Mouse (Mus musculus) gastrocnemius, postnatal 4 days (tissue): ENCODE results near the gene Ankrd22. TPM values are rescaled to one million over a fixed set of nuclear protein-coding genes. Genes with fewer than 3 reads are reported as not detected.

Source experiments
- DNase-seq, 2 experiments: peaks; one replicate each; pipeline ENCODE4 v3.0.0; 2021 to 2022; ENCODE audit warnings: low spot score in 2 of 2, mixed read lengths in 2 of 2
- total RNA-seq, 2 experiments: library from RNA; stranded (reverse); gene quantifications; 2 replicates each; pipeline ENCODE4 v1.2.3; 2021

Ankrd22 gene
- total RNA-seq, 2 experiments from 2014 or later, result not detected

DNA sequence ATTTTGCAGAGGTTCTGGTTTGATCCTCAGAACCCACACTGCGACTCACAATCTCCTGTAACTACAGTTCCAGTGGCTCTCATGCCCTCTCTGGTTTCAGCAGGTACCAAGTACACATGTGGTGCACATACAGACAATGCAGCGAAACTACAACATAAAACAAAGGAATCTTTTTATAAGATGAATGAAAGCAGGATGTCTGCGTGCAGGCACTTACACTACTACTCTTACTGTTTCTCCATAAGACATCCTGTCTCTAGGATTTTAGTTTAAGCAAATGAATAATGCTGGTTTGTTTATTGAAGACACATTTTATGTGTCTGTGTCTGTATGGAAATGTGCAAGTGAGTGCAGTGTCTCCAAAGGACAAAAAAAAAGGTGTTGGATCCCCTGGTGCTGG lies 15.4 kb upstream of the Ankrd22 start:
- DNase-seq, result no peak

- no peak for DNase-seq
Measured at GRCm38 (mm10) chr19:34180316-34180715, 14.5 kb upstream of the Ankrd22 start.

DNA sequence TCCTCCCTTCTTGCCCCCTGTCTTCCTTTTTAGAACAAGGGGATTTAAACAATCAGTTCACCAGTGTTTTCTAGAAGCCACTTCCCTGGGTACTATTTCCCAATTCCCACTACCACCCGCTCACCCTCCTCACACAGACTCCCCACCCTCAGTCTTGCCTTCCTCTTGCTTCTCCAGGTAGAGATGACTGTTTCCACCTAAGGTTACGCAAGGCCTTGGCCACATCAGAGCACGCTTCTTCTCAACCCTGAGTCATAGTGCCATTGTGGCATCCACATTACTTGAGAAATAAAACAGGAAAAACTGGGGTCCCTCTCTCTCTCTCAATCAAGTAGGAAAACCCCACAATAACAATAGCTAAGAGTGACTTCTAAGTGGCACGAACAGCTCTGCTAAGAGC lies 13.3 kb upstream of the Ankrd22 start:
- DNase-seq, result no peak

DNA sequence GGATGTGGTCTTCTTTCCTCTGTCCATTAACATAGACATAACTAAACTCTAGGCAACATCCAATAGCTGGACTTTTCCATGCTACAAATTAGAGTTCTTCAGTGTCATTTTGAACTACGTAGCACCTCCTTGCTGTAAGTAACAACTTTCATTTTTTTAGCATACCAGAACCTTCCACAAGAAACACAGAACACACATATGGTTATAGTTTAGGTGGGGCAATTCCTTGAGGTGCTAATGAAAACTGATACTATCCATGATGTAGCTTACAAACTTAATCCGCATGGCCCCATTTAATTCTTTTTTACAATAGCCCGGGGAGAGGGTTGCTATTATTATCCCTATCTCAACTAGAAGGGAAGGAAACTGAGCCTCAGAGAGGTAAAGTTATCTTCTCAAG lies 8.2 kb upstream of the Ankrd22 start:
- DNase-seq, result no peak

DNA sequence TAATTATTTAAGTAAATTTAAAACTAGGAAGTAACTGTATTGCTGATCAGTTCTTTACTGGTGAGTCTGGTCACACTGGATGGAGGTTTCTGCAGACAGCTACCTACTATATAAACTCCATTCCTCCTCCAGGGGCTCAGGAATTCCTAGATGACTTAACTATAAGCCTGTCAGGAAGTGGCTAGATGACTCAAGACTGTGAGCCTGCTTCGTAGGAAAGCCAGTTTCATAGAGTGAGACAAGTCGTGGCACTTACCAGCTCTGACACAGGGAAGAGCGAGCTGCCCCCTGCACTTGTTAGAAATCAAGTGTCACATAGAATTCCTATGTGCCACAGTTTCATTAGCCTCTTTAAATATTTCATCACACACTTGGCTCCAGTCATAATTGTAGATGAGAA lies 5.3 kb upstream of the Ankrd22 start:
- no peak for DNase-seq

DNA sequence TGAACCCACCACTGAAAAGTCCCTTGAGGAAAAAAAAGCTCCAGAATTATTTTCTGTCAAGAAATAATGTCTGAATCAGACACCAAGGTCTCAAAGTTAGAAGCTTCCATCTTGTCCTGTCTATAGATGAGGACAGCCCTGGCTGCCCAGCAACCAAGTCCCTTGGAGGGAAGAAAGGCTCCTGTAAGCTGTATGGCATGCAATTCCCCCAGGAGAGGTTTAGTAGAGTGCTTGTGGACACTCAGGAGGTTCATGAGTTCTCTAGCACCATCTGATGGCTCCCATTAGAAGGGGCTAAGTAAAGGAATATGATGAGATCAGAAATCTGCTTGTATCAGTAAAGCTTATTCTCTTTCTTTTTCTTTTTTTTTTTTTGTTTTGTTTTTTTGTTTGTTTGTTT lies 3.3 kb upstream of the Ankrd22 start:
- DNase-seq, result no peak

GRCm38 (mm10) chr19:34167896-34168661 lies 2.2 kb upstream of the Ankrd22 start:
- no peak for DNase-seq

DNA sequence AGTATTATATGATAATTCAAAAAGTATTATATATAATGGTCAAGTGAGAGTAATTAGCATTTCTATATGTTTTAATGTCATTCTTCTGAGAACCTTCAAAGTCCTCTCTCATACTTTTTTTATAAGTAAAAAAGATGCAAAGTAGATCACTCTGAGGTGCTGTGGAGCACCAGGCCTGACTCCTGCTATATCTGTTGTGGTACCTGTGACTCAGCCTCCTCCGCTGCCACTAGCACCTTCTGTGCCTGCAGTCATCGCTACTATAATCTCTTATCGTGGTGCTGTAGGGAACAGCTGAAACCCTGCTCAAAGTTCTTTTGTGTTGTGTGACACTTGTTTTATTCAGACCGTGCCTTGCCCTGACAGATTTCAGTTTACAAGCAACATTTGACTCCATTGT lies 533 bp upstream of the Ankrd22 start:
- no peak for DNase-seq

DNA sequence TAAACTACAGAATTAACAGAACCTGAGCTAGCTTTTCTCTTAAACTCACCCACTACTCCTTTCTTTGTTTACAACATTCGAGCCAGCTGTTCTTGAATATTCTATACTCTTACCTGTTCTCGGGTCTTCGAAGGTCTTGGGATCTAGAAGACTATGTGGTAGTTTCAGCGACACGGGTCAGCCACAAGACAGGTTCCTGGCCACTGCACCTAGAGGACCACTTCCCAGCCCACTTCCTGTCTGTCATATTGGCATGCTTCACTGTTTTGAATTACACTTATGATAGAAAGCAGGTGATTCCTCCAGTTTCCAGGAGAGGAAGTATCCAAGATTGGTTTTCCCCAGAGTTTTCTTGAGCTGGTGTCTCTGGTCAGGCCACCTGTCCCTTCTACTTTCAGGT lies 3.2 kb downstream of the Ankrd22 start:
- DNase-seq, result no peak

DNA sequence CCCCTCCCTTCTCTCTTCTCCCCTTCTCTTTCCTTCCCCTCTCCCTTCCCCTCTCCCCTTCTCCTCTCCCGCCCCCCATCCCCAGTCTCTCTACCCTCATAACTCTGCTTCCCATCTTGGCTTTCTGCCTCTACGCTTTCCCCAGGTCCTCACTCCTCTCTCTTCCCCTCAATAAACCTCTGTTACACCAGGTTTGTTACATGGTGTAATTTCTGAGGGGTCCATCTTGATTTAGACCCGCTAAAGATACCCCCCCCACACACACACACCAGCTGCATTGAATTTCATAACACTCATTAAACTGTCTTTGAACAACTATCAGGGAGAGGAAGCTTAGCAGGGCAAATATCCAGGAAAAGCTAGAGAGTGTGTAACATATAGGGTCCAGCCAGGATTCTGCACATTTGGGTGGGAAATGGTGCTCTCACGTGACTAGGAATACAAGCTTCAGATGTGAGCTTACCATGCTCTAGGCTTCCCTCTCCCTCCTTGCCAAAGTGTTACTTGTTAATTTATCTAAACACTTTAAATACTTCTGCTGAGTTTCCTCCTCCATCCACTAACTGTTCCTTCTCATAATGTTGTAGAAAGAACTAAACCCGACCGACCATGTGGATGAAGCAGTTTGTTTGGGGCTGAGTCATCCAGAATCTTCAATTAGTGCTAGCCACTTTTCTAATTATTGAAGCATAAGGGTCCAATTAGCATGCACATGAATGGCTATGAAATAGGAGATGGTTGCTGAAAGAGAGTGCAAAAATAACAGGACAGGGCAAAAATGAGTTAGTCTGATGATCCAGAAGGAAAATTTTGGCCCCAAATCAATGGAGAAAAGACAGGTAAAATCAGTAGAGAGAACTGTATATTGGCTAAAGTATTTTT lies 12.3 kb downstream of the Ankrd22 start:
- no peak for DNase-seq

DNA sequence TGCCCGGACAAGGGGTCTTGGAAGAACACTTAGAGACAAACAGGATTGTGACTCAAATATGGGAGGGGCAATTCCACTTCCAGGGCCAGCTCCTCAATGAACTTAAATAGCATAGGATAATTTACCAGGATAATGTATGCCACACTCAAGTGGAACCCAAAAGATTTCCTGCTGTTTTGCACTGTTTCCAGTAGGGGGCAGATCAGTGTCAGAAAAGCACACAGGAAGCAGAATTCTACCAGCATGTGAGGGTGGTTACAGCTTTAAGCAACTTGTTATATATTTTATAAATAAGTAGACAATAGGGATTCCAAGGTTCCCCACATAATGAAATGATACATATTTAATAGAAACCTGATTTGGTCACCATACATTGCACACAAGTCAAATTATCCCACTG lies 13.9 kb downstream of the Ankrd22 start:
- no peak for DNase-seq

GRCm38 (mm10) chr19:34148421-34148820 lies 17.4 kb downstream of the Ankrd22 start:
- DNase-seq, result no peak

DNA sequence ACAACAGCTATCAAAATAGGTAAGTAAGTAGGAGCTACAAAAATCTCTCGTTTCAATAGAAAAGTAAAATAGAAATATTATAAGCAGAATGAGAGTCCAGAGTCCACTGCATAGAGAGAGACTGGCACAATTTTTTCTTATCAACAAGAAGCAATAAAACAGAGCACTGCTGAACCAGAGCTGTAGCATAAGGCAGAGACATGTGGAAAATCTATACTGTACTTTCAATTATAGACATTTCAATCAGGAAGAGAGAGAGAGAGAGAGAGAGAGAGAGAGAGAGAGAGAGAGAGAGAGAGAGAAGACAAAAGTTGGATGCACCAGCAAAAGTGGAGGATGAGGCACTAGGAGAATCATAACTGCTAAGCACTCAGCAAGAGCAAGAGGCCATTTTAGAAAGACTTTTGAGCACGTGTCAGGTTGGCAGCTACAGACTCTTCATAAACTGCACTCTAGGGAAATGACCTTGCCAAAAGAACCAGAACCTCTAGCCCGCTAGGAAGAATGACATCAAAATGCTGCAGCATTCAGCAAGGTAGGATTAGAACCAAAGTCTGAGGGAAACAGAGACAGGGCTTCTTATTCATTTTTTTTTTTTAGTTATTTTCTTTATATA lies 26.3 kb downstream of the Ankrd22 start:
- no peak for DNase-seq

DNA sequence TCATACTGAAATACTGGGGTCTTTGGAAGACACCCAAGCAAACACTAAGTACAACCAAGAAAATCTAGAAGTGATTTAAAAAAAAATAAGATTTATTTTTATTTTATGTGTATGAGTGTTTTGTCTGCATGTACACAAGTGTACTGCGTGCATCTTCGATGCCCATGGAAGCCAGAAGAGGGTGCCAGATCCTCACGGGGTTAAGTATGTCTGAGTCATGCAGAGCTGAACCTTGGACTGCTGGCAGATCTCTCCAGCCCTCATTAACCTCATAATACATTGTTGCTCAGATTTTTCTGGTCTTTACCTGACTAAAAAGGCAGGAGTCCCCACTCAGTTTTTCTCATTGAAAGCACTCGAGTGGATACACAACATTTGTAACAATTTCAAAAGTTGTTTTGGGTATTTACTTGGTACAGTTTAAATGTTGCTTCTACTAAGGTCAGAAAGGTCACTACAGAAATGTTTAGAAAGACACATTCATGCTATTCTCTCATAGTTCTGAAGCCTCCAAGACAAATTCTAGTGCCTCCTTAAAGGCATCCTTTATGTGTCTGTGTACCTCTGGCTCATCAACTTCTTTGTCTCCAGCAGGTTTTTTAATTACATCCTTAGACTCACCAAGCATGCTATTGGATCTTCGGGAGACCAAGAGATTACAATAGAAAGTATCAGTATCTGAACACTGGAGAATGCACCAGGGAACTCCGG lies 27.0 kb downstream of the Ankrd22 start:
- no peak for DNase-seq

DNA sequence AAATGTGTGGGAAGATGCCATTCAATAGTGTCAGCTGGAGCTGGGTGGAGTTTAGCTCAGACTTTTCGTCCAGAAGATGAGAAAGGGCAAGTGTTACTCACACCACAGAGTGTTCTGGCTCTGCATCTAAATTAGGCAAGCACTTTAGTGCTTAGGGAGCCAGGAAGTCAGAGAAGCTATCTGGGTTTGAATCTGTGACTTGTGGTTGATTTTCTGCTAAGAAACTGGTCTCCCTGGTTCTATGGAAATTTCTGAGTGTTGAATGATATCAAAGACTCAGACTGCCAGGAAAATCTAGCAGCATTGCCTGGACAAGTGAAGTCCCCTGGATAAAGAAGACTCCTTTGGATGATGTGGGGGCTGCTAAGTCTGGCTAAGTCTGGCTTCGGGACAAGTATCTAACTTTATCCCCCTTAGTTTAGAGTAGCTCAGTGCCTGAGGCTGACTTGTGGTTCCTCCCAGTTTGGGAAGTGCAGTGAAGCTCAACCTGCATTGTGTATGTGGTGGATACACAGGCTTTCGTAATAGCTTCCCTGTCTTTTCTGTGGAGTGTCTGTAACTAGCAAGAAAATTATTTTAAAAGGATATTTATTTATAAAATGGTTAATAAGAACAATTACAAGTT lies 45.6 kb downstream of the Ankrd22 start:
- DNase-seq, result no peak

- no peak for DNase-seq
Measured at GRCm38 (mm10) chr19:34119653-34120052, 46.2 kb downstream of the Ankrd22 start.

- no peak for DNase-seq
Measured at GRCm38 (mm10) chr19:34119102-34119501, 46.8 kb downstream of the Ankrd22 start.

DNA sequence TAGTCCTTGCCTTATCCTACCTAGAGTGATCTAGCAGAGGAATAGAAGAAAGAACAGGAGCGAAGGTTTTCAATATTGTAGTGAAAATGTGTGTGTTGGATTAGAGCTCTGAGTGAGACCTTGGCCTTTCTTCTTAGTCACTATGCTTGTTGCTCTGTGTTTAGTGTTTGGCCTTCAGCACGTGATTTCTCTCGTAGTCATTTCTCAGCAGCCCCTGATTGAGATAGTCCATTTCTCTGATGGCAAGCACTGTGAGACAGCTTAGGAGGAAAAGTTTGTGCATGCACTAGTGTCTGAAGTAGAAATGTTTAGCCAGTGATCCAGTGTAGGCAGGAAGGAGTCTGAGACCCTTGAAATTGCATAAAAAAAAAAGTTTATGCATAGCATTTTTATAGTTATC lies 61.0 kb downstream of the Ankrd22 start:
- no peak for DNase-seq

DNA sequence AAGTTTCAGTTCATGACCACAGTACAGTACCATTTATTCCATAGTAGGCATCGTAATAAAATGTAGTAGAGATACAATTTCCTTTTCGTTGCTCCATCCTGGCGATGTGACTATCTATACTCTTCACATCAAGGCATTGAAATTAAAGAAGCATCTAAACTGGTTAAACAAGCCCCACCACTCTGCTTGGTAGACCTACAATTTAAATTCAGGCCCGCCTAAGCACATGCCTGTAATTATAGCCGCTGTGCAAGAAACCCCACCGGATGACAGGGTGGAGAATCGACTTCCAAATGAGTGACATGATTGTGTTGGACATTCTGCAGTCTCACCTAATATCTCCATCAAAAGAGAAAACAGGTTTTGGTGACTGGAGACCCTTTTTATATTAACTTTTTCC lies 64.0 kb downstream of the Ankrd22 start:
- no peak for DNase-seq

DNA sequence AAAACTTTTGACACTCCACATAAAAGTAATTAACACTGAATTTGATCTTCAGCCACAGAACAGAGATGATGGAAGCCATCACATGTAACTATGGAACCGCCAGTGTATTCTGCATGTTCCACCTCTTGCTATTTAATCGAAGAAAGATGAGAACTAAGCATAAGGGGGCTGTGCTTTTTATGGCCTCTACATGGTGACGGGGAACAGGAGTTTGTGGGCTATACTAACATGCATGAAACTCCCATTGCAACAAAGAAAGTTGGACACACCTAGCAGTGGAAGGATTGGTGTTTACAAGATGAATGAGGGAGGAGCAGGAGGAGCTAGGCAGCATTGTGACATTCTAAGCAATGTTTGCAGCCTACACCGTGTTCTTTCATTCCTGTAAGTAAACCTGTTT lies 65.2 kb downstream of the Ankrd22 start, which contains the start of gene Lipm:
Lipm (plus strand) TSS at position 301 of the 400 bp plus-strand sequence.
- DNase-seq, result no peak

DNA sequence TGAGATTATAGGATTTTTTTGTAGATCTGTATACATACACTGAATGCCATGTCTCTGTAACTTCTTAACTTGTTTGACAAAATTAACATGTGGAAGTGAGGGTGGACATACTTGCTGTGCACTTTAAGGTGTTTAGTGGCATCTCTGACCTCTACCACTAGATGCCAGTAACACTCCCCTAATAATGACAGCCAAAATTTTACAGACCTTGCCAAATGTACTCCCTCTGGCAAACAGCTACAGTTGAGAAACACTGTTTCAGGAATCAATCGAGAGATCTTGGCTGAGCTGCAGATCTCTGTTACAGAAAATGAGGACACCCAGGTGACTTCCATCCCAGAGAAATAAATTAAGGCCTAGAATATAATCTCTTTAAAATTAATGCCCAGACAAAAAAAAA lies 69.6 kb downstream of the Ankrd22 start:
- DNase-seq, result no peak
